Mouse (Mus musculus) testis, adult 2 months (tissue): ENCODE measurements around the gene Fkbpl.

ENCODE experiments used
- CTCF ChIP-seq: fragments of 200-500 bp; IDR thresholded peaks from 2 replicates; pipeline ENCODE4 v1.5.1; 2012; ENCODE audit warnings: low read depth, mild to moderate bottlenecking, inconsistent platforms, low read length, moderate library complexity; ENCODE audit not compliant: control insufficient read depth, insufficient read depth, insufficient replicate concordance
- POLR2A ChIP-seq: fragments of 200-500 bp; IDR thresholded peaks from 2 replicates; pipeline ENCODE4 v1.6.1; 2012; ENCODE audit warnings: low read depth, mild to moderate bottlenecking, inconsistent platforms, low read length, moderate library complexity; ENCODE audit not compliant: control insufficient read depth

DNA sequence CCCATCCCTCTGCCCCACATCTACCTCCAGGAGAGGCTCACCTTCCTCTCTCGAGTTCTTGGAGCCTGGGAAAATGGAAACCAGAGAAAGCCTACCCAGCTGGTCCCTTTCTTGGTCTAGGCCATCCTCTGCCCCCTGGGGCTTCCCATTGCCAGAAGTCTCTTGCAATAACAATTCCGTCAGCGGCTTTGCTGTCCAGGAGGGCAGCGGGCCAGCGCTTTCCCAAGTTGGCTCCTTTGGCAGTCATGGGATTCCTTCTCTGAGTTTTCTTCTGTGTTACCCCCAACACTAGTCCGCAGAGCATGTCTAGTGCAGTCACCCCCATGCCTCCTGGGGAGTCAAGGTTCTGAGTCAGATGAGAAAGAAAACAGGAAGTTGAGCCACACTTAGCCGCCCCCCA is 48.3 kb downstream of the Fkbpl start:
- TF ChIP-seq POLR2A (no peak), CTCF (no peak)
